Mouse (Mus musculus): Measurements from ENCODE around the gene Ptprh. TPM values are rescaled to one million over a fixed set of nuclear protein-coding genes. Genes with fewer than 3 reads are reported as not detected.

The Ptprh gene
- total RNA-seq (2015) = not detected in 2 replicates
- not detected in 2 replicates for total RNA-seq (2017)

GRCm38 (mm10) chr7:4603873-4604272 is at the start of gene Ptprh:
Gene Ptprh (minus strand): TSS chr7:4604041.
- ATAC-seq (replicated peaks; ENCODE audit: poor library complexity) = no peak

DNA sequence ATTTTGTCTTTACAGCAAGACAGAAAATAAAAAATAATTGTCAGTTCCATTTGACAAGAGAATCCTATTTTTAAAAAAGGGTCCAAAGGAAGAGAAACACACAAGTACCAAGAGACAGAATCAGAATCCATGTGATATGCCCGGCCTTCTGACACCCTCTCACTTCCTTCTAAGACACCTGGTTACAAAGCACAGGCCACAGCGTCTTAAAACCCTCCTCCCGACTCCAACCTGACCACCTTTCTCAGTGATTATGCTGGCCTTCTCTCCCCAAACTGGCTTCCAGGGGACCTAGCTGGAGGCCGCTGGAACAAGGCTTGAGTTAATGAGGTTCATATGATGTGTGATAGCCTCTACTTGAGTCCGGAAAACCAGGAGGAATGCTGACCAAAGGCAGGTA is 49.5 kb upstream of the Ptprh start:
- peak; percentile 1; the same call in 1 of the 2 replicates for ATAC-seq (replicated peaks; ENCODE audit: poor library complexity)

DNA sequence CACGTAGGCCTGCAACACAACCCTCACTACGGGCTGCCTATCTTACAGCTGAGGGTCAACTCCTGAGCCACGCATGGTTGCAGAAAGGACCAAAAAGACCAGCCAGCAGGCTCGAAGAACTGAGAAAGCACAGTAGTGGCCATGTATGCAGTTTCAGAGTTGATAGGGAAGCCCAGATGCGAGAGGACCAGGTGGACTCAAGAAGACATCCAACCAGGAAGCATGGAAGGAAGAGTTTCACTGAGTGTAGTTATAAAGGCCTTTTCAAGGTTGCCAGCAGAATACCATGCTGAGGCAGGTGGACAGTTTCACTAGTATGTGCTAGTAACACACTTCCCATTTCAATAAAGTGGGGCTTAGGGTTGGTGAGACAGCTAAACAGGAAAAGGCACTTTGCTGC is 48.9 kb upstream of the Ptprh start:
- no peak for ATAC-seq (replicated peaks; ENCODE audit: poor library complexity)

DNA sequence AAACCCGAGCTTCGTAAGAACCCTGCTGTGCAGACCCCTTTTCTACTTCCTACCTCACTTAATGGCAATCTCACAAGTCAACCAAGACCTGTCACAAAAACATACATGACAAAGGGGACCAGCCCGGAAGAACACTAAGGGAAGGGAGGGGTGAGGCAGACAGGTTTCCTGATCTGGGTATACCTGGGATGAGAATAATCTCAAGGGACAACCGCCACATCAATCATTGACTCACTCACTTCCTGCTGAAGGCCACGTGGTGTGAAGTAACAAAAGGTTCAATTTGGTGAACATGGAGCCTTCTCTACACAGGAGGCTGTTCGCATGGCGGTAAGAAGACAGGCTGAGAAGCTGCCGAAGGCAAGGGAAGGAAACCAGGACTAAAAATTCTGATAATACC is 47.7 kb upstream of the Ptprh start:
- no peak for ATAC-seq (replicated peaks; ENCODE audit: poor library complexity)

- peak; percentile 30 for ATAC-seq (replicated peaks; ENCODE audit: poor library complexity)
Measured at GRCm38 (mm10) chr7:4647992-4648391, 44.2 kb upstream of the Ptprh start.

- peak; percentile 84 for ATAC-seq (replicated peaks; ENCODE audit: poor library complexity)
Measured at GRCm38 (mm10) chr7:4647291-4647690, 43.5 kb upstream of the Ptprh start.

- no peak for ATAC-seq (replicated peaks; ENCODE audit: poor library complexity)
Measured at GRCm38 (mm10) chr7:4646806-4647205, 43.0 kb upstream of the Ptprh start.

GRCm38 (mm10) chr7:4643225-4643624 is 39.4 kb upstream of the Ptprh start:
- peak; percentile 13; the same call in 1 of the 2 replicates for ATAC-seq (replicated peaks; ENCODE audit: poor library complexity)

DNA sequence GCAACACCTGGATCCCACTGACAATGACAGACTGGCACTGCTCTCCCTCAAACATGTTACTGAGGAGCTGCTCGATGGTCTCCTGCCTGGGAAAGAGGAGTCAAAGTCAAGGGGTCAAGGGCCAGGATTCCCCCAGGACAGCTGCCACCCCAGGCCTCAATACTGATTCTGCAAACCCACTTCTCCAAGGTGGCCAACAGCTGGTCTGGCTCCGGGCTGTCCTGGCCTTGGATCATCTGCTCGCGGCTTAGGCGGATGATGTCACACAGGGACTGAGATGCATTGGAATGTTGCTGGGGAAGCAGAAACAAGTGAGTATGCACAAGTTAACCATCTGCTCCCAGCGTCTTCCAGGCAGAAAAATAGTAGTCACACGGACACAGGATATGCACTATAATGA is 38.1 kb upstream of the Ptprh start:
- ATAC-seq (replicated peaks; ENCODE audit: poor library complexity) = no peak

DNA sequence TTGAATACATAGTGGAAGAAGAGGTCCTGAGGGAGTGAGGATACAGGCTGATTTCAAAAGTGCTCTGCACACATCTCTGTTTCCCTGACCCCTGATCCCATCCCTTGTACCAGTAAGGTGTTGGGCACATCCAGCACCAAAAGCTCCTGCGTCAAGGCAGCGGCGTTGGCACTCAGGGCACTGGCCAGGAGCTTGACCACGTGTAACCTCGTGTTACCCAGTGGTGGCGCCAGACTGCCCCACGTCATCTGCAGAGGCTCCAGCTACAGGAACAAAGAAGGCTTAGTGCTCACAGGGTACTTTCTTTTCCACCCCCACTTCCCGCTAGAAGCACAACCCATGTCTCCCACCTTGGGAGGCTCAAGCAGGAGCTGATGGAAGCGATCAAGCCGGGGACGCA is 37.3 kb upstream of the Ptprh start:
- ATAC-seq (replicated peaks; ENCODE audit: poor library complexity) = no peak

- ATAC-seq (replicated peaks; ENCODE audit: poor library complexity) = peak; percentile 42
Measured at GRCm38 (mm10) chr7:4636179-4636578, 32.3 kb upstream of the Ptprh start.

- peak; percentile 30 for ATAC-seq (replicated peaks; ENCODE audit: poor library complexity)
Measured at GRCm38 (mm10) chr7:4631031-4631430, 27.2 kb upstream of the Ptprh start, which contains the start of gene Tmem86b. Gene Tmem86b (minus strand): TSS chr7:4631422.

DNA sequence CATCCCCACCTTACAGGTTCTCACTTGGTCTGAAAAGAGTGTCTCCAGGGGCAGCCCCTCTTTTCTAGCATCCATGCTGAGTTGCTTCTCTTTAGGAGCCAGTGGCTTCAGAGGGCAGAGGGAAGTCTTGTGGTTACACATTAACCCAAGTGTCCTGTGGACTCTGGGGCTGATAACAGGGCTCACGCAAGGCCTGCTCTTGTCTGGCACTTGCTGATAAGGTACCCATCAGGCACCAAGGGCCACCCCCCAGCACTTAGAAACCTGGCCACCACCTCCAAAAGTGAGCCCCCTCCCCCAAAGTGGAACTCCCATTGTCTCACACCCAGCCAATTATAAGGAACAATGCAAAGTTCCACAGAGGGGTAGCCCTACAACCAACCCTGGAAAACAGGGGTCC is 26.4 kb upstream of the Ptprh start:
- peak; percentile 87 for ATAC-seq (replicated peaks; ENCODE audit: poor library complexity)

GRCm38 (mm10) chr7:4629586-4629985 is 25.7 kb upstream of the Ptprh start:
- ATAC-seq (replicated peaks; ENCODE audit: poor library complexity) = no peak

DNA sequence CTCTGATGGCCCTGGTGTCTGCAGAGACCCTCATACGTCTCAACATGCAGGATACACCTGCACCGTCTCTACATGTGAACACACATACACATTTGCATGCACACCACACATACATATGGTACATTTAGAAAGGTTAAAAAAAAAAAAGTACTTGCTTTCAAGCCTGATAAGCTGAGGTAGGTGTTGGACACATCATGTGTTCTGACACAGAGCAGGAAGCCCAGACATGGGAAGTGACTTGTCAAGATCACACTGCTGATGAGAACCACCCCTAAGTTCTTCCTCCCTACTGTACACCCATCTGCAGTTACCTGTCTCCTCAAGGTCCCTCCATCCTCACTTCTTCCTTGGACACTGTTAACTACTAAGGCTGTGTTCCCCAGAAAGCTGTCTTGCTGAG is 22.1 kb upstream of the Ptprh start:
- ATAC-seq (replicated peaks; ENCODE audit: poor library complexity) = no peak

DNA sequence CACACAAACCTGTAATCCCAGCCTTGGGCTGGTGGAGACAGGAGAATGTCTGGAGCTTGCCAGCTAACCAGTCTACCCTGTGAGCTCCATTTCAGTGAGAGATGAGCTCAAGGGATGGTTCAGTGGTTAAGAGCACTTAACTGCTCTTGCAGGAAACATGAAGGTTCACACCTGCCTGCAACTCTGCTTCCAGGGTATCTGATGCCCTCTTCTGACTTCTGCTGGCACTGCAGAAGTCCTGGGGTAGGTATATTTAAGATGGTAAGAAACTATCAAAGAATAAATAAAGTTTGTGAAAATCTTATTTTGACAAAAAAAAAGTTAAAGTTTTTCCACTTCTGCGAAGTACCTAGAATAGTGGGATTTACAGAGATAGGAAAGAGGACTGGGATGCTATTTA is 20.5 kb upstream of the Ptprh start:
- peak; percentile 41 for ATAC-seq (replicated peaks; ENCODE audit: poor library complexity)

- peak; percentile 45 for ATAC-seq (replicated peaks; ENCODE audit: poor library complexity)
Measured at GRCm38 (mm10) chr7:4623544-4624189, 19.8 kb upstream of the Ptprh start.

DNA sequence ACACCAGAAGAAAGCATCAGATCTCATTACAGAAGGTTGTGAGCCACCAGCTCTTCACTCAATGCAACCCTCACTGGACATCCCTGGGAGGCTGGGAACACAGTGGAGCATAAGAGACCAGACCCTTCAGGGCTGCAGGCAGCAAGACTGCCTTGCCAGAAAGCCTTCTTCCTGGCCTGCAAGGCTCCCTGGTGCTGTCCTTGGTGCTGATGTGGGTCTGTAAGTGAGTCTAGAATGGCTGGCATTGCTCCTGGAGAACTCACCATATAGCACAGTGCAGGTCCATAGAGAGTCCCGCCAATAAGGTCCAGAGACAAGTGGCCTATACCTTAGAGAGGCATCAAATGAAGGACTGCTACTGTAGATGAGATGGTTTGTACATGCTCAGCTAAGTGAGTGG is 16.1 kb upstream of the Ptprh start:
- ATAC-seq (replicated peaks; ENCODE audit: poor library complexity) = peak; percentile 89

- ATAC-seq (replicated peaks; ENCODE audit: poor library complexity) = peak; percentile 94
Measured at GRCm38 (mm10) chr7:4613740-4614403, 10.0 kb upstream of the Ptprh start.

GRCm38 (mm10) chr7:4612956-4613355 is 9.1 kb upstream of the Ptprh start:
- no peak for ATAC-seq (replicated peaks; ENCODE audit: poor library complexity)

- ATAC-seq (replicated peaks; ENCODE audit: poor library complexity) = no peak
Measured at GRCm38 (mm10) chr7:4612386-4612785, 8.5 kb upstream of the Ptprh start.

DNA sequence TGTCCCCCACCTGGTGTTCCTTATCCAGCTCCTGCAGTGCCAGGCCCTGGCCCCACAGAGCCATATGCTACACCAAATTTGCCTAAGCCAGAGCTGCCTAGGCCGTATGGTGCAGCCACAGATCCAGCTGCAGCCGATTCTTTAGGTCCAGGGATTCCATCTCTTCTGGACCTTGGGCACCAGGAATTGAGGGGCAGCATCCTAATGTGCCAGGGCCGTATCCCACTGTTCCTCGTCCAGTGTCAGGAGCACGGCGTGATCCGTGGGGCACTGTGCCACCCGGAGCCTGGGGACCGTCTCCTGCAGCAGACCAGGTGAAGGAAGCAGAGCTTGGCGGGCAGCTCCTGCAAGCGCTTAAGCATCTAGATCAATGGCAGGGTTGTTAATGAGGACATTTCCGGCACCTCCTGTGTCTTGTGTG is 8.1 kb upstream of the Ptprh start:
- ATAC-seq (replicated peaks; ENCODE audit: poor library complexity) = no peak

GRCm38 (mm10) chr7:4611511-4611910 is 7.7 kb upstream of the Ptprh start:
- ATAC-seq (replicated peaks; ENCODE audit: poor library complexity) = no peak

Measured in megakaryocyte progenitor cell, adult 5-6 weeks (primary cell).